Mouse (Mus musculus): ENCODE data around the gene Rptor. TPM values are rescaled to one million over a fixed set of nuclear protein-coding genes. Genes with fewer than 3 reads are reported as not detected.
A peak's percentile ranks its signal among the peaks of the same experiment; 100 is the strongest.

The Rptor gene
- total RNA-seq (2018; cell fraction: chromatin; rRNA removed) = 100 to 1,000 TPM; 133 to 246 (median 165) TPM
- total RNA-seq (2018; cell fraction: cytosol; rRNA removed) = 10 to 100 TPM; 18.7 to 36.7 (median 26.5) TPM
- total RNA-seq (2018; cell fraction: nucleus; rRNA removed) = 100 to 1,000 TPM in 7 of 26 experiments, 10 to 100 TPM in 19; 49.3 to 156 (median 78.6) TPM
- polyA plus RNA-seq (2018) = 17.7 to 33.8 TPM (median 18.6 TPM) in 3 replicates

DNA sequence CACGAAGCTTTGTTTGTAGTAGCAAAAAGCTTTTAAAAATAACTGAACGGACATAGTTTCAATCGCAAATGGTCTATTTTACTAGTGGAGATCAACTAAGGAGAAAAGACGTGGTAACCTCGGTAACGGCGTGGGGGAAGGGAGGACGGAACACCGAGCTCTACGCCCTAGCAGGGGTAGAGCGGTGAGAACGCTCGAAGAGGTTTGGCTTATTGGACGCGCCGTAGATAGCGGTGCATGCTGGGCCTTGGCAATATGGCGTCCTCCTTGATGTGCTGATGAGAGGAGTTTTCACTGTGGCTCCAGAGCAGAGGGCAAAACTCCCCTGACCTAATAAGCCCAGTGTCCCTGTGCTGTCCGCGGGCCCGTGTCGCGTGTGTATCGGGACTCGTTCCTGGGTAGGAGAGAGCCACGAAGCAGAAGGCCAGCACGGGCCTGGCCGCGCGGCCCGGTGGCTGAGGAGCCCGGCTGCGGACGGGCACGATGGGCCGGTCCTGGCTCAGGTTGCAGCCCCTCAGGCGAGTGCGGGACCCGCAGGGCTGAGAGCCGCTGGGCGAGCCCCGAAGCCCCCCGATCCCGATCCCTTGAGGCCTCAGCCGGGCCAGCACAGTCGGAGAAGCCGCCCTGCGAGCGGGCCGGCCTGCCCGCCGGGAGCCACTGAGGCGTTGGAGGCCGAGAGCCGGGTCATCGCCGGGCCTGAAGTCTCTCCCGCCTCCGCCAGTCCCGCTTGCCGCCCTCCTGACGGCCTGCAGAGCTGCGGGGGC, at the start of gene Rptor:
Rptor (plus strand) TSS at position 143 of the 764 bp plus-strand sequence.
- Histone ChIP-seq H3K4me3 (ENCODE audit: inconsistent target) (peak within 1 kb of the TSS; percentile 50), H3K27ac (peak within 1 kb of the TSS; percentile 34), H3K36me3 (ENCODE audit: inconsistent target) (no peaks in the 10 kb centered on the region; the same call in 1 of the 2 replicates), H3K79me2 (ENCODE audit: inconsistent target) (peaks cover 45% of the 10 kb centered on the region)
- WGBS (ENCODE audit: missing documents) = under 1% methylated on average over 59 of the region's 63 CpGs

DNA sequence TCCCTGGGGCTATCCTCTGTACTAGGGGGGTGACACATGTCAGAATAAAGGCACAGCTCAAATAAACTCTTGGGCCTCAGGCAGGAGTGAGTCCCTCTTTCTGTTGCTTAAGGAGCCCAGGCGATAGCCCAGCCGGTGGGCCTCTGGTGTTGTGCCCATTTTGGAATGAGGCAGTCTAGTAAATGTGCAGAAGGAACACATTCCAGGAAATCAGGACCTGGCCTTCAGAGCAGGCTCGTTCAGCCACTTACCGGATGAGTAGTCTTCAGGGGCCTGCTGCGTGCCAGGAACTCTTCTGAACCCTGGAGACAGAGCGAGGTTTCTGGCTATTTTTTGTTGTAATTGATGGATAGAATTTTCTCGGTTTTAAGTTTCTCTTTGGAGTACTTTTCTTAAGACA, 48.0 kb upstream of the Rptor start:
- Histone ChIP-seq H3K79me2 (ENCODE audit: inconsistent target) (no peaks in the 10 kb centered on the region), H3K27ac (no peak overlapping the region), H3K4me3 (ENCODE audit: inconsistent target) (no peak overlapping the region), H3K36me3 (ENCODE audit: inconsistent target) (no peaks in the 10 kb centered on the region)
- 84% methylated on average over 7 of the region's 7 CpGs for WGBS (ENCODE audit: missing documents)

DNA sequence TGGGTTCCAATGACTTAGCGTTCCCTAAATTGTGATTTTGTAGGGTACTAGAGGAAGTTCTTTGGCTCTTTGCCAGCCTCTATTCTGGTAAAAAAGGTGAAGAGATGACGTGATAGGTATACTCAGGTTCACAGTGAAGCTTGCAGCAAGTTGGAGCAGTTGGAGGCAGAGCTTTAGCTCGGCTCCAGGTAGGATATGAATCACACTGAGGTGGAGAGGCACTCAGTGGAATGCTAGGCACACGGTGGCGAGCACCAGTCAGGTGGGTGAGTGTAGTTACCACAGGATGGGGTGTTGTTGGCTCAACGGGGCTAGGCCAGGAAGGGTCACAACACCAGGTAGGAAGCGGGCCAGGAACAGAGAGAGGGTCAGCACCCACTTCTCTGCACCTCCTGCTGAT, 47.5 kb upstream of the Rptor start:
- H3K27ac ChIP-seq = no peak overlapping the region
- 83% methylated on average over 7 of the region's 7 CpGs for WGBS (ENCODE audit: missing documents)
- no peaks in the 10 kb centered on the region for H3K79me2 ChIP-seq (ENCODE audit: inconsistent target)
- H3K36me3 ChIP-seq (ENCODE audit: inconsistent target) = no peaks in the 10 kb centered on the region
- no peak overlapping the region for H3K4me3 ChIP-seq (ENCODE audit: inconsistent target)

- Histone ChIP-seq H3K4me3 (ENCODE audit: inconsistent target) (no peak overlapping the region), H3K27ac (no peak overlapping the region), H3K36me3 (ENCODE audit: inconsistent target) (no peaks in the 10 kb centered on the region), H3K79me2 (ENCODE audit: inconsistent target) (no peaks in the 10 kb centered on the region)
- WGBS (ENCODE audit: missing documents) = 43% methylated on average over 17 of the region's 17 CpGs
Measured at GRCm38 (mm10) chr11:119557940-119558869, 44.5 kb upstream of the Rptor start.

GRCm38 (mm10) chr11:119558870-119559610, 43.7 kb upstream of the Rptor start:
- 39% methylated on average over 9 of the region's 9 CpGs for WGBS (ENCODE audit: missing documents)

GRCm38 (mm10) chr11:119562286-119562685, 40.4 kb upstream of the Rptor start:
- Histone ChIP-seq H3K79me2 (ENCODE audit: inconsistent target) (no peaks in the 10 kb centered on the region), H3K4me3 (ENCODE audit: inconsistent target) (no peak overlapping the region), H3K36me3 (ENCODE audit: inconsistent target) (no peaks in the 10 kb centered on the region), H3K27ac (no peak overlapping the region)
- 50% methylated on average over 6 of the region's 6 CpGs for WGBS (ENCODE audit: missing documents)

More at GRCm38 (mm10) chr11:119558870-119559610, 43.7 kb upstream of the Rptor start:
- no peak overlapping the region for H3K4me3 ChIP-seq (ENCODE audit: inconsistent target)
- H3K79me2 ChIP-seq (ENCODE audit: inconsistent target) = no peaks in the 10 kb centered on the region
- no peaks in the 10 kb centered on the region for H3K36me3 ChIP-seq (ENCODE audit: inconsistent target)
- H3K27ac ChIP-seq = no peak overlapping the region

GRCm38 (mm10) chr11:119563166-119563565, 39.5 kb upstream of the Rptor start:
- Histone ChIP-seq H3K79me2 (ENCODE audit: inconsistent target) (no peaks in the 10 kb centered on the region), H3K27ac (no peak overlapping the region), H3K36me3 (ENCODE audit: inconsistent target) (no peaks in the 10 kb centered on the region), H3K4me3 (ENCODE audit: inconsistent target) (no peak overlapping the region)
- 16% methylated on average over 9 of the region's 9 CpGs for WGBS (ENCODE audit: missing documents)

DNA sequence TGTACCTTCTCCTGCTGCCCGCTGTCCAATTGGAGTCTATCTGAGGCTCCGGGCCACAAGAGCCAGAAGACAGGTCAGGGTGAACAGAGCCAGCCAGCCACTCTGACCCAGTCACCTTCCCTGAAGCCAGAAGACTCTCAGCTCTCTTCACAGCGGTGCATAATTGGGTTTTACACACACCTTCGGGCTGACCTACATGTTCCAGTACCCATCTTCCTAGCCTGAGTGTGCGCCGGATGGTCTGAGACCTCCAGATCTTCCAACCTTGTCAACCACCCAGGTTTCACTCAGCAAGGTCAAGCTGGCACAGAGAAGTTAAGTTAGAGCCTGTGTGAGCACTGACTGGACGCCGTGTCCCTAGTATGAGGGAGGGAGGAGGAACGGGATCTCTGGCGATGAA, 38.3 kb upstream of the Rptor start:
- Histone ChIP-seq H3K4me3 (ENCODE audit: inconsistent target) (no peak overlapping the region), H3K36me3 (ENCODE audit: inconsistent target) (no peaks in the 10 kb centered on the region), H3K27ac (no peak overlapping the region), H3K79me2 (ENCODE audit: inconsistent target) (no peaks in the 10 kb centered on the region)
- WGBS (ENCODE audit: missing documents) = 89% methylated on average over 10 of the region's 10 CpGs

GRCm38 (mm10) chr11:119565021-119565420, 37.7 kb upstream of the Rptor start:
- H3K36me3 ChIP-seq (ENCODE audit: inconsistent target) = no peaks in the 10 kb centered on the region
- no peak overlapping the region for H3K4me3 ChIP-seq (ENCODE audit: inconsistent target)
- no peaks in the 10 kb centered on the region for H3K79me2 ChIP-seq (ENCODE audit: inconsistent target)
- H3K27ac ChIP-seq = no peak overlapping the region
- 83% methylated on average over 6 of the region's 7 CpGs for WGBS (ENCODE audit: missing documents)

DNA sequence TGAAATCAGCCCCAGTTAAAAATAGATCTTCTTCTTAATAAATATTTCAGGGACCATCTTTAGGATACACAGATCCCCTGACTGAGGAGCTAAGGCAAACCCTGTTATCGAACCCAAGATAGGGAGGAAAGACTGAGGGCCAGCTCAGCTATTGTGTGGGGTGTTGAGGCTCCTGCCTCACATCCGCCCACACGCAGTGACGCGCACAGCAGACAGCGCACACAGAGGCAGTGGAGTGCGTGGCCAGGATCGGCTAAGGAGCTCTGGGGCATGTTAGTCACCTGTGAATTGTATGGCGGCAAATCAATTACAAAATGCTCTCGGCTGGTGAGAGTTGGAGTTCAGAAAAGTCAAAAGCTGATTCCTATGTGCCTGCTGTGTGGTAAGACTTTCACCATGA, 37.0 kb upstream of the Rptor start:
- H3K4me3 ChIP-seq (ENCODE audit: inconsistent target) = no peak overlapping the region
- H3K79me2 ChIP-seq (ENCODE audit: inconsistent target) = no peaks in the 10 kb centered on the region
- no peaks in the 10 kb centered on the region for H3K36me3 ChIP-seq (ENCODE audit: inconsistent target)
- H3K27ac ChIP-seq = no peak overlapping the region
- WGBS (ENCODE audit: missing documents) = 39% methylated on average over 10 of the region's 10 CpGs

- WGBS (ENCODE audit: missing documents) = 56% methylated on average over 5 of the region's 5 CpGs
- H3K4me3 ChIP-seq (ENCODE audit: inconsistent target) = no peak overlapping the region
- no peaks in the 10 kb centered on the region for H3K36me3 ChIP-seq (ENCODE audit: inconsistent target)
- H3K79me2 ChIP-seq (ENCODE audit: inconsistent target) = no peaks in the 10 kb centered on the region
- no peak overlapping the region for H3K27ac ChIP-seq
Measured at GRCm38 (mm10) chr11:119566188-119566587, 36.5 kb upstream of the Rptor start.

DNA sequence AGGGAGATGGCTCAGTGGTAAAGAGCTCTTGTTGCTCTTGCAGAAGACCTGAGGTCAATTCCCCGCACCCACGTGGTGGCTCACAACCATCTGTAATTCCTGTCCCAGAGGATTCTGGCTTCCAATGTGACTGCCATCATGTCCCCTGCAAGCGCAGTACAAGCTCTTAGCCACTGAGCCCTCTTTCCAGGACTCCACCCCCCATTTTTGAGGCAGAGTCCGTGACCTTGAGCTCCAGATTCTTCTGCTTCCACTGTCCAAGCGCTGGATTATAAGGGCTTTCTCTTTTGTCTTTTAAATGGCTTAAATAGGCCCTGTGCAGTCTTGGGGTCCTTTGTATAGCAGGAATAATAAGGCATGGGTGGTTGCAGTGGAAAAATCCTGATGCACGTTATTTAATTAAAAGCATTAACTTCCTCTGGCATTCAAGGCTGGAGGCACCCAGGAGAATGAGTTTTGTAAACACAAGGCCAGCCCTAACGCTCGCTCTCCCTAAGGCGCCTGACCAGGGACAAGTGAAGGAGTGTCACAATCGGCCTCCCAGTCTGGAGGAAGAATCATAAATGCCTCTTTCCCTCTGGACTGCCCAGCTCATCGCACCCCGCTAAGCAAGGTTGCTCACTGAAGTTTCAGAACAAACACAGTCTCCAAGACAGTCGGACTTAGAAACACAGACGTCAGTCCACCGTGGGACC, 30.2 kb upstream of the Rptor start:
- Histone ChIP-seq H3K36me3 (ENCODE audit: inconsistent target) (no peaks in the 10 kb centered on the region), H3K79me2 (ENCODE audit: inconsistent target) (no peaks in the 10 kb centered on the region), H3K4me3 (ENCODE audit: inconsistent target) (no peak overlapping the region), H3K27ac (no peak overlapping the region)
- WGBS (ENCODE audit: missing documents) = 88% methylated on average over 15 of the region's 15 CpGs

DNA sequence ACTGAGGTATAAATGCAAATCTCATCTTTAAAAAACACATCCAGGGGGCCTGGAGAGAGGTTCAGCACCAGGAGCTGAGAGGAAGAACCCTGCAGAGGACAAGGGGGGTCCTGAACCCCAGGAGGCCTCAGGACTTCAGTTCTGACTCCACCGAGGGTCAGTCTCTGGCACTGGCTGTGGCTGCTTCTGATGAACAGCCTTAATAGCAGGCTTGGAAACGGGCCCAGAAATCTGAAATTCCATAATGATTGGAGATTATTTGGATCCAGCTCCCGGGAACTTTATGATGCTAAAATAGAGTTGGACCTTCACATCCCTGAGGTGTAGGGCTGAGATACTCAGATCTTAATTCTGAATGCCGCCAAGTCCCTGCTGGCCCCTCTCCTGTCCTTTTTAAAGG, 25.9 kb upstream of the Rptor start:
- Histone ChIP-seq H3K79me2 (ENCODE audit: inconsistent target) (no peaks in the 10 kb centered on the region), H3K27ac (no peak overlapping the region), H3K4me3 (ENCODE audit: inconsistent target) (no peak overlapping the region), H3K36me3 (ENCODE audit: inconsistent target) (no peaks in the 10 kb centered on the region)
- 69% methylated on average over 4 of the region's 4 CpGs for WGBS (ENCODE audit: missing documents)

- Histone ChIP-seq H3K36me3 (ENCODE audit: inconsistent target) (no peaks in the 10 kb centered on the region), H3K27ac (no peak overlapping the region), H3K4me3 (ENCODE audit: inconsistent target) (no peak overlapping the region), H3K79me2 (ENCODE audit: inconsistent target) (no peaks in the 10 kb centered on the region)
- WGBS (ENCODE audit: missing documents) = 97% methylated on average over 2 of the region's 2 CpGs
Measured at GRCm38 (mm10) chr11:119577721-119578120, 25.0 kb upstream of the Rptor start.

All from macrophage (primary cell).